Mouse (Mus musculus): ENCODE results near the gene Mgat5. TPM values are rescaled to one million over a fixed set of nuclear protein-coding genes. Genes with fewer than 3 reads are reported as not detected.

Gene Mgat5
- polyA plus RNA-seq, 2 experiments: 6.6 to 8.4 TPM

- Histone ChIP-seq H3K9ac (ENCODE audit: low read depth, low read length, severe bottlenecking) (no peak overlapping the region), H3K27me3 (ENCODE audit: control insufficient read depth, insufficient read depth, low read length) (no peaks in the 10 kb centered on the region), H3K4me3 (replicated peaks; ENCODE audit: low read length) (no peak overlapping the region), H3K4me2 (replicated peaks; ENCODE audit: low read depth, low read length, severe bottlenecking) (no peak overlapping the region), H3K4me1 (ENCODE audit: control insufficient read depth, insufficient read depth, low read length) (0 out of 2 replicates have a peak, but pooled peaks cover 5% of the 10 kb centered on the region), H3K9me3 (ENCODE audit: control insufficient read depth, low read length) (no peaks in the 10 kb centered on the region), H3K27ac (replicated peaks; ENCODE audit: low read depth, low read length) (no peak overlapping the region), H3K36me3 (ENCODE audit: control insufficient read depth, insufficient read depth, low read length) (peaks cover 3% of the 10 kb centered on the region)
- WGBS: 81% methylated on average over 15 of the region's 15 CpGs
- TF ChIP-seq POLR2A (IDR thresholded peaks at IDR 0.05; ENCODE audit: borderline replicate concordance, extremely low read depth, insufficient read depth, insufficient read length): no peak
- no peak for DNase-seq (ENCODE audit: low spot score)
- ATAC-seq (ENCODE audit: low FRiP score, low read depth): no peak
Observed at GRCm38 (mm10) chr1:127420795-127421194, 216.0 kb downstream of the Mgat5 start.

- 0 out of 2 replicates have a peak, but pooled peaks cover 5% of the 10 kb centered on the region for H3K4me1 ChIP-seq (ENCODE audit: control insufficient read depth, insufficient read depth, low read length)
- WGBS: 57% methylated on average over 4 of the region's 4 CpGs
Observed at GRCm38 (mm10) chr1:127422565-127422964, 217.8 kb downstream of the Mgat5 start.

GRCm38 (mm10) chr1:127425021-127425532 is 220.3 kb downstream of the Mgat5 start:
- ATAC-seq (ENCODE audit: low FRiP score, low read depth) (no peak), DNase-seq (ENCODE audit: low spot score) (no peak)
- 0 out of 2 replicates have a peak, but pooled peaks cover 5% of the 10 kb centered on the region for H3K4me1 ChIP-seq (ENCODE audit: control insufficient read depth, insufficient read depth, low read length)
- H3K9ac ChIP-seq (ENCODE audit: low read depth, low read length, severe bottlenecking): no peak overlapping the region
- WGBS: 45% methylated on average over 6 of the region's 6 CpGs
- no peaks in the 10 kb centered on the region for H3K27me3 ChIP-seq (ENCODE audit: control insufficient read depth, insufficient read depth, low read length)
- no peak overlapping the region for H3K4me2 ChIP-seq (replicated peaks; ENCODE audit: low read depth, low read length, severe bottlenecking)
- TF ChIP-seq POLR2A (IDR thresholded peaks at IDR 0.05; ENCODE audit: borderline replicate concordance, extremely low read depth, insufficient read depth, insufficient read length): no peak
- H3K9me3 ChIP-seq (ENCODE audit: control insufficient read depth, low read length): no peaks in the 10 kb centered on the region
- H3K36me3 ChIP-seq (ENCODE audit: control insufficient read depth, insufficient read depth, low read length): peaks cover 3% of the 10 kb centered on the region; the same call in 1 of the 2 replicates
- H3K27ac ChIP-seq (replicated peaks; ENCODE audit: low read depth, low read length): no peak overlapping the region
- H3K4me3 ChIP-seq (replicated peaks; ENCODE audit: low read length): no peak overlapping the region

More at GRCm38 (mm10) chr1:127422565-127422964, 217.8 kb downstream of the Mgat5 start:
- Histone ChIP-seq H3K4me2 (replicated peaks; ENCODE audit: low read depth, low read length, severe bottlenecking) (no peak overlapping the region), H3K27me3 (ENCODE audit: control insufficient read depth, insufficient read depth, low read length) (no peaks in the 10 kb centered on the region), H3K36me3 (ENCODE audit: control insufficient read depth, insufficient read depth, low read length) (peaks cover 3% of the 10 kb centered on the region), H3K9me3 (ENCODE audit: control insufficient read depth, low read length) (no peaks in the 10 kb centered on the region), H3K9ac (ENCODE audit: low read depth, low read length, severe bottlenecking) (no peak overlapping the region), H3K4me3 (replicated peaks; ENCODE audit: low read length) (no peak overlapping the region), H3K27ac (replicated peaks; ENCODE audit: low read depth, low read length) (no peak overlapping the region)
- TF ChIP-seq POLR2A (IDR thresholded peaks at IDR 0.05; ENCODE audit: borderline replicate concordance, extremely low read depth, insufficient read depth, insufficient read length): no peak
- ATAC-seq (ENCODE audit: low FRiP score, low read depth) (no peak), DNase-seq (ENCODE audit: low spot score) (peak; percentile 43)

GRCm38 (mm10) chr1:127430290-127430689 is 225.5 kb downstream of the Mgat5 start:
- Histone ChIP-seq H3K36me3 (ENCODE audit: control insufficient read depth, insufficient read depth, low read length) (no peaks in the 10 kb centered on the region), H3K4me1 (ENCODE audit: control insufficient read depth, insufficient read depth, low read length) (0 out of 2 replicates have a peak, but pooled peaks cover 2% of the 10 kb centered on the region), H3K9ac (ENCODE audit: low read depth, low read length, severe bottlenecking) (no peak overlapping the region), H3K9me3 (ENCODE audit: control insufficient read depth, low read length) (no peaks in the 10 kb centered on the region), H3K4me3 (replicated peaks; ENCODE audit: low read length) (no peak overlapping the region), H3K27me3 (ENCODE audit: control insufficient read depth, insufficient read depth, low read length) (no peaks in the 10 kb centered on the region), H3K27ac (replicated peaks; ENCODE audit: low read depth, low read length) (no peak overlapping the region), H3K4me2 (replicated peaks; ENCODE audit: low read depth, low read length, severe bottlenecking) (no peak overlapping the region)
- no peak for TF ChIP-seq POLR2A (IDR thresholded peaks at IDR 0.05; ENCODE audit: borderline replicate concordance, extremely low read depth, insufficient read depth, insufficient read length)
- 72% methylated on average over 7 of the region's 7 CpGs for WGBS
- no peak for ATAC-seq (ENCODE audit: low FRiP score, low read depth)
- DNase-seq (ENCODE audit: low spot score): no peak

GRCm38 (mm10) chr1:127434829-127435228 is 230.0 kb downstream of the Mgat5 start:
- H3K4me2 ChIP-seq (replicated peaks; ENCODE audit: low read depth, low read length, severe bottlenecking): no peak overlapping the region
- 85% methylated on average over 4 of the region's 4 CpGs for WGBS
- no peak for TF ChIP-seq POLR2A (IDR thresholded peaks at IDR 0.05; ENCODE audit: borderline replicate concordance, extremely low read depth, insufficient read depth, insufficient read length)
- no peaks in the 10 kb centered on the region for H3K9me3 ChIP-seq (ENCODE audit: control insufficient read depth, low read length)
- H3K27me3 ChIP-seq (ENCODE audit: control insufficient read depth, insufficient read depth, low read length): no peaks in the 10 kb centered on the region
- no peak for DNase-seq (ENCODE audit: low spot score)
- peaks cover 29% of the 10 kb centered on the region for H3K4me1 ChIP-seq (ENCODE audit: control insufficient read depth, insufficient read depth, low read length)
- H3K36me3 ChIP-seq (ENCODE audit: control insufficient read depth, insufficient read depth, low read length): no peaks in the 10 kb centered on the region
- H3K9ac ChIP-seq (ENCODE audit: low read depth, low read length, severe bottlenecking): no peak overlapping the region
- no peak overlapping the region for H3K27ac ChIP-seq (replicated peaks; ENCODE audit: low read depth, low read length)
- no peak for ATAC-seq (ENCODE audit: low FRiP score, low read depth)
- H3K4me3 ChIP-seq (replicated peaks; ENCODE audit: low read length): no peak overlapping the region
